Mouse (Mus musculus) heart, embryonic 13.5 days (tissue): Measurements from ENCODE around the gene Vhl. TPM values are rescaled to one million over a fixed set of nuclear protein-coding genes. Genes with fewer than 3 reads are reported as not detected.
"Not testable (repeated sequence)": the region's sequence is repeated elsewhere in the genome, so short reads cannot be mapped to it uniquely, and the experiment has no call there.

Experiments used
- ATAC-seq: fragments of 200-750 bp; cut with Nextera tagmentation; 2 replicates; pipeline ENCODE4 v1.8.0; 2017; ENCODE audit warnings: moderate TSS enrichment; ENCODE audit not compliant: insufficient number of reproducible peaks, low FRiP score, low TSS enrichment; ENCODE audit errors: extremely low read depth
- H3K27ac ChIP-seq: fragments of 300-500 bp; sonication (generic); replicated peaks from 2 replicates; pipeline ENCODE4 v1.5.1; 2015; ENCODE audit warnings: moderate library complexity, mild to moderate bottlenecking, inconsistent platforms
- H3K27me3 ChIP-seq: fragments of 300-500 bp; sonication (generic); replicated peaks from 2 replicates; pipeline ENCODE4 v1.6.1; 2015; ENCODE audit warnings: mild to moderate bottlenecking, inconsistent platforms
- H3K36me3 ChIP-seq: fragments of 300-500 bp; sonication (generic); 2 replicates; pipeline ENCODE4 v1.6.1; 2015; ENCODE audit warnings: mild to moderate bottlenecking, inconsistent platforms
- H3K4me1 ChIP-seq: fragments of 300-500 bp; sonication (generic); 2 replicates; pipeline ENCODE4 v1.6.1; 2015; ENCODE audit warnings: inconsistent platforms
- H3K4me2 ChIP-seq: fragments of 300-500 bp; sonication (generic); 2 replicates; pipeline ENCODE4 v1.6.1; 2015; ENCODE audit warnings: inconsistent platforms, mild to moderate bottlenecking, moderate library complexity
- H3K4me3 ChIP-seq: fragments of 300-500 bp; sonication (generic); 2 replicates; pipeline ENCODE4 v1.5.1; 2015; ENCODE audit warnings: moderate library complexity, mild to moderate bottlenecking, inconsistent platforms
- H3K9ac ChIP-seq: fragments of 300-500 bp; sonication (generic); 2 replicates; pipeline ENCODE4 v1.6.1; 2015; ENCODE audit warnings: inconsistent platforms, mild to moderate bottlenecking, moderate library complexity
- H3K9me3 ChIP-seq: fragments of 300-500 bp; sonication (generic); 2 replicates; pipeline ENCODE4 v1.6.1; 2016; ENCODE audit warnings: inconsistent platforms
- WGBS: fragments of 180-500 bp; shearing (Covaris S2); methylation state at CpG from one replicate; pipeline ENCODE4 v1.1.7; 2015; ENCODE audit warnings: mixed read lengths; 5-methylcytosine and 5-hydroxymethylcytosine counted together
- polyA plus RNA-seq: library from polyadenylated mRNA; unstranded; fragments of >200 nt; fragmentation: Nextera tagmentation; extraction: Ambion mirVana; gene quantifications from 2 replicates; pipeline ENCODE4 v1.2.1, GENCODE M21; 2015

Vhl gene
- polyA plus RNA-seq, 1 experiment from 2014 or later: 24.2 TPM

DNA sequence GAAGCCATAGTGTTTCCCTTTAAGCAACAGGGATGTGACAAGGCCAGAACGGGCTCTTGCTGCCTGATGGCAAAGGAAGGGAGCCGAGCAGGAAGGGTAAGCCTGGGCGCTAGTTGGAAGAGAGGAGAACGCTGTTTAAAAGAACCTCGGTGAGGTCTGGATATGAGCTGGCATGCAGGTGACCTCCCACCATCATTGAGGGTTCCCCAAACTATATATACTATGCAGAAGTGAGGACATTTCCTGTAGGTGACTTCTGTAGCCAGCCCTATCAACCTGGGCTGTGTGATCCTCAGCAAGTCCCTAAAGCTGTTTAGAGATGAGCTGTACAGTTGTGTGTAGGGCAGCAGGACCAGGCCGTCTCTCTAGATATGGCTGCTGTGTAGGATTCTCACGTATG, 40.5 kb downstream of the Vhl start:
- H3K4me3 ChIP-seq: no peak overlapping the region
- no peaks in the 10 kb centered on the region for H3K9me3 ChIP-seq
- no peaks in the 10 kb centered on the region for H3K27me3 ChIP-seq
- 82% methylated on average over 7 of the region's 7 CpGs for WGBS
- H3K4me1 ChIP-seq: peaks cover 42% of the 10 kb centered on the region
- H3K4me2 ChIP-seq: no peak overlapping the region
- no peak for ATAC-seq
- H3K36me3 ChIP-seq: peaks cover 3% of the 10 kb centered on the region; the same call in 1 of the 2 replicates
- H3K27ac ChIP-seq: no peak overlapping the region
- H3K9ac ChIP-seq: no peak overlapping the region

DNA sequence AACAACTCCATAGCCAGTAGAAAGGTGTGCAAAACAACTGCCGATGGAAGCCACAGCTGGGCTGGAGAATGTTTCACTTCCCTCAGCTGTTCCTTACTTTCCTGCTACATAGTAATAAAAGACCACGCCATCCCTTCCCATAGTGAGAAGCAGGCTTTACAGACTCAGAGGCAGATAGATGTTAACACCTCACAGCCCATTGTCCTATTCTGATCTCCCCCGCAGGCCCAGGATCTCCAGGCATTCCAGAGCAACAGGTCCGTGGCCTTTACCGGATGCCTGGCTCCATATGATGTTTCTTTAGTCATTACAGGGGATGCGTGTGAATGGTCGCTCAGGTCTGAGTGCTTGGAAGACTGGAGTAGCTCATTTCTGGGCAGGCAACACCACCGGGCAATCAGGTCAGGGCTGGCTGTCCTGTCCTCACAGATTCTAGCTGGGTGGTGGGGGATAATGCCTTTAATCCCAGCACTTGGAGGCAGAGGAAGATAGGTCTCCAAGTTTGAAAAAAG, 43.9 kb downstream of the Vhl start:
- Histone ChIP-seq H3K36me3 (peaks cover 12% of the 10 kb centered on the region), H3K4me1 (peaks cover 22% of the 10 kb centered on the region), H3K9me3 (peaks cover 6% of the 10 kb centered on the region; the same call in 1 of the 2 replicates), H3K4me2 (no peak overlapping the region), H3K27me3 (no peaks in the 10 kb centered on the region), H3K27ac (peak overlapping the region; percentile 77; the same call in 1 of the 2 replicates), H3K9ac (no peak overlapping the region), H3K4me3 (no peak overlapping the region)
- 54% methylated on average over 8 of the region's 8 CpGs for WGBS
- no peak for ATAC-seq

GRCm38 (mm10) chr6:113668287-113669154, 44.8 kb downstream of the Vhl start:
- peaks cover 22% of the 10 kb centered on the region for H3K4me1 ChIP-seq
- no peak overlapping the region for H3K4me3 ChIP-seq
- H3K27me3 ChIP-seq: no peaks in the 10 kb centered on the region
- H3K9ac ChIP-seq: peak overlapping the region; percentile 59
- peaks cover 6% of the 10 kb centered on the region; the same call in 1 of the 2 replicates for H3K9me3 ChIP-seq
- H3K4me2 ChIP-seq: peak overlapping the region; percentile 27
- H3K36me3 ChIP-seq: peaks cover 9% of the 10 kb centered on the region
- no peak for ATAC-seq
- WGBS: 42% methylated on average over 15 of the region's 15 CpGs
- H3K27ac ChIP-seq: peak overlapping the region; percentile 77

GRCm38 (mm10) chr6:113669821-113670220, 46.1 kb downstream of the Vhl start:
- ATAC-seq: no peak
- Histone ChIP-seq H3K9ac (no peak overlapping the region), H3K36me3 (peaks cover 9% of the 10 kb centered on the region), H3K4me3 (no peak overlapping the region), H3K4me1 (peaks cover 22% of the 10 kb centered on the region), H3K9me3 (peaks cover 6% of the 10 kb centered on the region; the same call in 1 of the 2 replicates), H3K27ac (0 out of 2 replicates have a peak overlapping the region, but pooled peaks have one; percentile 77), H3K27me3 (no peaks in the 10 kb centered on the region), H3K4me2 (no peak overlapping the region)
- 54% methylated on average over 7 of the region's 7 CpGs for WGBS

GRCm38 (mm10) chr6:113672029-113672428, 48.3 kb downstream of the Vhl start:
- Histone ChIP-seq H3K4me1 (peaks cover 22% of the 10 kb centered on the region), H3K36me3 (peaks cover 12% of the 10 kb centered on the region)
- H3K9me3 ChIP-seq, H3K27ac ChIP-seq, H3K4me2 ChIP-seq, ATAC-seq, H3K9ac ChIP-seq, H3K27me3 ChIP-seq, H3K4me3 ChIP-seq: not testable (repeated sequence)
- 82% methylated on average over 1 of the region's 1 CpGs for WGBS

DNA sequence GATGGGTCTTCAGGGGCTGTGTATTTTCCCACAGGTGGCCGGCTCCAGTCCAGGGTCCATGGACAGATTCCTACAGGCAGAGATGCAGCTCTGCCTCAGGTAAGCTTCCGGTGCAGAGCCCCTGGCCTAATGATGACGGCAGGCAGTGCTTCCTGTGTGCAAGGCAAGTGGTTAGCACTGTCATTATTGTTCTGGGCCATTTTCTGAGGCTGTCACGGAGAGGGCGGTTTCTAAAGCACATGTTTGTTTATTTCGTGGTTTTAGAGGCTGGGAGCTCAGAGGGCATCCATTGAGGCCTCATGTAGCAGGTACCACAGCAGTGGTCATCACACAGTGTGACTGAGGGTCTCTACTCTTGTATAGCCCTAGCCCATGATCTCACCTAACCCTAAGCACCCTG, 49.2 kb downstream of the Vhl start:
- ATAC-seq: no peak
- no peak overlapping the region for H3K4me3 ChIP-seq
- 81% methylated on average over 6 of the region's 6 CpGs for WGBS

GRCm38 (mm10) chr6:113675234-113675633, 51.5 kb downstream of the Vhl start:
- Histone ChIP-seq H3K27ac (no peak overlapping the region), H3K9me3 (peaks cover 6% of the 10 kb centered on the region; the same call in 1 of the 2 replicates), H3K4me2 (no peak overlapping the region), H3K27me3 (no peaks in the 10 kb centered on the region), H3K9ac (no peak overlapping the region), H3K4me3 (no peak overlapping the region), H3K4me1 (peaks cover under 1% of the 10 kb centered on the region; the same call in 1 of the 2 replicates), H3K36me3 (peaks cover 12% of the 10 kb centered on the region)
- ATAC-seq: no peak
- WGBS: 59% methylated on average over 4 of the region's 4 CpGs

More for the DNA sequence above, 49.2 kb downstream of the Vhl start:
- no peaks in the 10 kb centered on the region for H3K27me3 ChIP-seq
- H3K9me3 ChIP-seq: peaks cover 6% of the 10 kb centered on the region; the same call in 1 of the 2 replicates
- H3K36me3 ChIP-seq: peaks cover 12% of the 10 kb centered on the region
- H3K4me2 ChIP-seq: no peak overlapping the region
- H3K9ac ChIP-seq: no peak overlapping the region
- H3K4me1 ChIP-seq: peaks cover 22% of the 10 kb centered on the region
- no peak overlapping the region for H3K27ac ChIP-seq

- no peak for ATAC-seq
- H3K27ac ChIP-seq: no peak overlapping the region
- peaks cover under 1% of the 10 kb centered on the region; the same call in 1 of the 2 replicates for H3K4me1 ChIP-seq
- no peak overlapping the region for H3K4me3 ChIP-seq
- peaks cover 12% of the 10 kb centered on the region for H3K36me3 ChIP-seq
- no peaks in the 10 kb centered on the region for H3K27me3 ChIP-seq
- H3K4me2 ChIP-seq: no peak overlapping the region
- 88% methylated on average over 9 of the region's 9 CpGs for WGBS
- peaks cover 6% of the 10 kb centered on the region; the same call in 1 of the 2 replicates for H3K9me3 ChIP-seq
- no peak overlapping the region for H3K9ac ChIP-seq
Observed at GRCm38 (mm10) chr6:113675991-113676390, 52.2 kb downstream of the Vhl start.

GRCm38 (mm10) chr6:113677070-113677734, 53.4 kb downstream of the Vhl start:
- Histone ChIP-seq H3K36me3 (peaks cover 3% of the 10 kb centered on the region; the same call in 1 of the 2 replicates), H3K27ac (no peak overlapping the region), H3K4me3 (no peak overlapping the region), H3K4me1 (peaks cover 3% of the 10 kb centered on the region; the same call in 1 of the 2 replicates), H3K9me3 (no peaks in the 10 kb centered on the region), H3K4me2 (no peak overlapping the region), H3K27me3 (no peaks in the 10 kb centered on the region), H3K9ac (no peak overlapping the region)
- WGBS: 67% methylated on average over 14 of the region's 14 CpGs
- no peak for ATAC-seq

DNA sequence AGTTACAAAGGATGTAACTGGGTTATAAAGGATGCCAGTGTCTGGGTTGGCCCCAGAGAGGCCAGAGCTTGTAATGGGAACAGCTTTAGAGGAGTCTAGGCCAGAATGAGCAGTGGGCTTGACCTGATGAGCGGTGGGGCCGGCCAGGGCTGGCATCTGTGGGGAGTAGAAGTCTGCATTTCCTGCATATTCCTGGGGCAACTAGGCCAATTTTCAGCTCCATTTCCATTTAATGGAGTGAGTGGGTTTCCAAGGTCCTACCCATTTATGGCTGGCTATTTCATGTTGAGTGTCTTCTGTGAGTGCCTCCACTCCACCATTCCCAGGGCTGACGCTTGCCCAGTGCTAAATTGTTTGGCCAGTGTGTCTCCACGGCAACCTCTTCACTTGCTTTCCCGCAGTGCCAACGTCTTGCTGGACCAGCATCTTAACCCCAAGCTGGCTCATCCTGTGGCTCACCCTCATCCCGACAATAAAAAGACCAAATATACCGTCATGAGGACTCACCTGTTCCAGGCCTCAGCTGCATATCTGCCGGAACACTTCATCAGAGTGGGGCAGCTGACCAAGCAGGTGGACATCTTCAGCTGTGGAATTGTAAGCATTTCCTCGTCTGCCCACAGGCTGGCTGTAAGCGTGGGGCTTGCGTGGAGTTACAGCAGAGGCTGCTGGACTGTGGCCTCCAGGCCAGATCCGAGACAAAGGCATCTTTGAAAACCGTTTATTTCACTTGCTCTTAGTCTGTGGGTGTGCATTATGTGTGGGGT, 54.7 kb downstream of the Vhl start:
- H3K36me3 ChIP-seq: peaks cover 8% of the 10 kb centered on the region; the same call in 1 of the 2 replicates
- ATAC-seq: no peak
- WGBS: 75% methylated on average over 14 of the region's 14 CpGs

More for the DNA sequence above, 54.7 kb downstream of the Vhl start:
- H3K4me2 ChIP-seq: no peak overlapping the region
- peaks cover 3% of the 10 kb centered on the region; the same call in 1 of the 2 replicates for H3K4me1 ChIP-seq
- no peak overlapping the region for H3K27ac ChIP-seq
- no peaks in the 10 kb centered on the region for H3K27me3 ChIP-seq
- no peak overlapping the region for H3K9ac ChIP-seq
- H3K4me3 ChIP-seq: no peak overlapping the region
- no peaks in the 10 kb centered on the region for H3K9me3 ChIP-seq
